Mouse (Mus musculus): ENCODE measurements around the gene Fance.

Gene Fance

GRCm38 (mm10) chr17:28313212-28313879, at the start of gene Fance:
Gene Fance, plus strand, starts transcription at chr17:28313519.
- peak; percentile 76 for DNase-seq (ENCODE audit: low spot score)

GRCm38 (mm10) chr17:28267251-28267650, 46.1 kb upstream of the Fance start:
- no peak for DNase-seq (ENCODE audit: low spot score)

- no peak for DNase-seq (ENCODE audit: low spot score)
Measured at GRCm38 (mm10) chr17:28270165-28270564, 43.2 kb upstream of the Fance start.

GRCm38 (mm10) chr17:28271537-28272266, 41.6 kb upstream of the Fance start:
- DNase-seq (ENCODE audit: low spot score) = no peak

GRCm38 (mm10) chr17:28272281-28272680, 41.0 kb upstream of the Fance start:
- no peak for DNase-seq (ENCODE audit: low spot score)

- no peak for DNase-seq (ENCODE audit: low spot score)
Measured at GRCm38 (mm10) chr17:28272837-28273236, 40.5 kb upstream of the Fance start.

- DNase-seq (ENCODE audit: low spot score) = no peak
Measured at GRCm38 (mm10) chr17:28274739-28275138, 38.6 kb upstream of the Fance start.

GRCm38 (mm10) chr17:28277226-28277625, 36.1 kb upstream of the Fance start:
- no peak for DNase-seq (ENCODE audit: low spot score)

GRCm38 (mm10) chr17:28277721-28278120, 35.6 kb upstream of the Fance start:
- no peak for DNase-seq (ENCODE audit: low spot score)

- no peak for DNase-seq (ENCODE audit: low spot score)
Measured at GRCm38 (mm10) chr17:28278156-28278555, 35.2 kb upstream of the Fance start.

GRCm38 (mm10) chr17:28279236-28279635, 34.1 kb upstream of the Fance start:
- no peak for DNase-seq (ENCODE audit: low spot score)

GRCm38 (mm10) chr17:28279780-28280422, 33.4 kb upstream of the Fance start:
- no peak for DNase-seq (ENCODE audit: low spot score)

- no peak for DNase-seq (ENCODE audit: low spot score)
Measured at GRCm38 (mm10) chr17:28280423-28280800, 32.9 kb upstream of the Fance start.

- DNase-seq (ENCODE audit: low spot score) = no peak
Measured at GRCm38 (mm10) chr17:28280831-28281377, 32.4 kb upstream of the Fance start.

GRCm38 (mm10) chr17:28281866-28282441, 31.4 kb upstream of the Fance start:
- DNase-seq (ENCODE audit: low spot score) = no peak

- no peak for DNase-seq (ENCODE audit: low spot score)
Measured at GRCm38 (mm10) chr17:28283199-28283598, 30.1 kb upstream of the Fance start.

- DNase-seq (ENCODE audit: low spot score) = no peak
Measured at GRCm38 (mm10) chr17:28286133-28286532, 27.2 kb upstream of the Fance start.

- no peak for DNase-seq (ENCODE audit: low spot score)
Measured at GRCm38 (mm10) chr17:28286964-28287363, 26.4 kb upstream of the Fance start.

GRCm38 (mm10) chr17:28287578-28287977, 25.7 kb upstream of the Fance start:
- DNase-seq (ENCODE audit: low spot score) = no peak

GRCm38 (mm10) chr17:28287980-28288379, 25.3 kb upstream of the Fance start:
- DNase-seq (ENCODE audit: low spot score) = no peak

- DNase-seq (ENCODE audit: low spot score) = peak; percentile 50
Measured at GRCm38 (mm10) chr17:28290262-28290661, 23.1 kb upstream of the Fance start.

- no peak for DNase-seq (ENCODE audit: low spot score)
Measured at GRCm38 (mm10) chr17:28290671-28291070, 22.6 kb upstream of the Fance start.

Data from urinary bladder, postnatal 10 days (tissue).